Mouse (Mus musculus): ENCODE data around the gene Orai1. TPM values are rescaled to one million over a fixed set of nuclear protein-coding genes. Genes with fewer than 3 reads are reported as not detected.
"Not testable (repeated sequence)": the region's sequence is repeated elsewhere in the genome, so short reads cannot be mapped to it uniquely, and the experiment has no call there.

The Orai1 gene
- total and polyA plus RNA-seq, 2 experiments from 2014 or later, result 21.2 to 23.9 TPM

- Histone ChIP-seq H3K9me3 (replicated peaks; ENCODE audit: control insufficient read depth, low read length) (no peaks in the 10 kb centered on the region), H3K36me3 (replicated peaks; ENCODE audit: control insufficient read depth, insufficient read depth, low read length) (no peaks in the 10 kb centered on the region), H3K4me3 (ENCODE audit: low read depth, low read length) (peak overlapping the region; percentile 27), H3K9ac (replicated peaks; ENCODE audit: low read depth, low read length) (no peak overlapping the region; the same call in 1 of the 2 replicates), H3K4me1 (ENCODE audit: control insufficient read depth, insufficient read depth) (0 out of 2 replicates have a peak, but pooled peaks cover 8% of the 10 kb centered on the region), H3K27ac (ENCODE audit: low read depth) (peak overlapping the region; percentile 93), H3K4me2 (ENCODE audit: low read depth, low read length) (peak overlapping the region; percentile 45), H3K27me3 (ENCODE audit: control insufficient read depth, insufficient read depth, low read length) (no peaks in the 10 kb centered on the region)
- TF ChIP-seq CTCF (IDR thresholded peaks at IDR 0.05; ENCODE audit: low read depth), result no peak
- 0 out of 2 replicates have a peak, but pooled peaks have one; percentile 9 for TF ChIP-seq EP300 (IDR thresholded peaks at IDR 0.05; ENCODE audit: low read depth)
- 53% methylated on average over 9 of the region's 9 CpGs for WGBS
- DNase-seq (ENCODE audit: low spot score) (peak; percentile 50), ATAC-seq (ENCODE audit: insufficient read depth, low read depth) (no peak)
These were observed 46.0 kb downstream of the Orai1 start for GRCm38 (mm10) chr5:123060706-123061401.

- H3K4me1 ChIP-seq (ENCODE audit: control insufficient read depth, insufficient read depth); H3K4me2 ChIP-seq (ENCODE audit: low read depth, low read length); DNase-seq (ENCODE audit: low spot score); H3K27me3 ChIP-seq (ENCODE audit: control insufficient read depth, insufficient read depth, low read length); H3K36me3 ChIP-seq (replicated peaks; ENCODE audit: control insufficient read depth, insufficient read depth, low read length); H3K9me3 ChIP-seq (replicated peaks; ENCODE audit: control insufficient read depth, low read length); H3K27ac ChIP-seq (ENCODE audit: low read depth); H3K9ac ChIP-seq (replicated peaks; ENCODE audit: low read depth, low read length); ATAC-seq (ENCODE audit: insufficient read depth, low read depth); H3K4me3 ChIP-seq (ENCODE audit: low read depth, low read length): not testable (repeated sequence)
- 74% methylated on average over 6 of the region's 6 CpGs for WGBS
These were observed 46.5 kb downstream of the Orai1 start for GRCm38 (mm10) chr5:123061402-123061749.

GRCm38 (mm10) chr5:123063141-123063540, 48.3 kb downstream of the Orai1 start:
- 0 out of 2 replicates have a peak, but pooled peaks cover 9% of the 10 kb centered on the region for H3K4me1 ChIP-seq (ENCODE audit: control insufficient read depth, insufficient read depth)
- H3K4me3 ChIP-seq (ENCODE audit: low read depth, low read length), result no peak overlapping the region
- H3K27ac ChIP-seq (ENCODE audit: low read depth), result no peak overlapping the region
- 80% methylated on average over 3 of the region's 3 CpGs for WGBS
- H3K9ac ChIP-seq (replicated peaks; ENCODE audit: low read depth, low read length), result no peak overlapping the region
- TF ChIP-seq EP300 (IDR thresholded peaks at IDR 0.05; ENCODE audit: low read depth) (no peak), CTCF (IDR thresholded peaks at IDR 0.05; ENCODE audit: low read depth) (no peak)
- no peaks in the 10 kb centered on the region for H3K27me3 ChIP-seq (ENCODE audit: control insufficient read depth, insufficient read depth, low read length)
- no peak for DNase-seq (ENCODE audit: low spot score)
- H3K36me3 ChIP-seq (replicated peaks; ENCODE audit: control insufficient read depth, insufficient read depth, low read length), result no peaks in the 10 kb centered on the region
- ATAC-seq (ENCODE audit: insufficient read depth, low read depth), result no peak
- H3K9me3 ChIP-seq (replicated peaks; ENCODE audit: control insufficient read depth, low read length), result no peaks in the 10 kb centered on the region
- H3K4me2 ChIP-seq (ENCODE audit: low read depth, low read length), result no peak overlapping the region

GRCm38 (mm10) chr5:123064207-123064606, 49.3 kb downstream of the Orai1 start:
- H3K9ac ChIP-seq (replicated peaks; ENCODE audit: low read depth, low read length), result no peak overlapping the region
- no peaks in the 10 kb centered on the region for H3K9me3 ChIP-seq (replicated peaks; ENCODE audit: control insufficient read depth, low read length)
- DNase-seq (ENCODE audit: low spot score) (peak; percentile 84), ATAC-seq (ENCODE audit: insufficient read depth, low read depth) (no peak)
- no peak overlapping the region for H3K27ac ChIP-seq (ENCODE audit: low read depth)
- 0 out of 2 replicates have a peak, but pooled peaks cover 9% of the 10 kb centered on the region for H3K4me1 ChIP-seq (ENCODE audit: control insufficient read depth, insufficient read depth)
- no peaks in the 10 kb centered on the region for H3K27me3 ChIP-seq (ENCODE audit: control insufficient read depth, insufficient read depth, low read length)
- no peaks in the 10 kb centered on the region for H3K36me3 ChIP-seq (replicated peaks; ENCODE audit: control insufficient read depth, insufficient read depth, low read length)
- WGBS, result 29% methylated on average over 6 of the region's 6 CpGs
- H3K4me3 ChIP-seq (ENCODE audit: low read depth, low read length), result no peak overlapping the region
- no peak overlapping the region for H3K4me2 ChIP-seq (ENCODE audit: low read depth, low read length)
- TF ChIP-seq CTCF (IDR thresholded peaks at IDR 0.05; ENCODE audit: low read depth) (peak; percentile 52), EP300 (IDR thresholded peaks at IDR 0.05; ENCODE audit: low read depth) (no peak)

GRCm38 (mm10) chr5:123067395-123067995, 52.6 kb downstream of the Orai1 start:
- 8% methylated on average over 6 of the region's 6 CpGs for WGBS
- Histone ChIP-seq H3K9ac (replicated peaks; ENCODE audit: low read depth, low read length) (no peak overlapping the region), H3K4me2 (ENCODE audit: low read depth, low read length) (no peak overlapping the region), H3K27me3 (ENCODE audit: control insufficient read depth, insufficient read depth, low read length) (no peaks in the 10 kb centered on the region), H3K27ac (ENCODE audit: low read depth) (peak overlapping the region; percentile 85), H3K9me3 (replicated peaks; ENCODE audit: control insufficient read depth, low read length) (no peaks in the 10 kb centered on the region), H3K4me1 (ENCODE audit: control insufficient read depth, insufficient read depth) (0 out of 2 replicates have a peak, but pooled peaks cover 6% of the 10 kb centered on the region), H3K4me3 (ENCODE audit: low read depth, low read length) (no peak overlapping the region), H3K36me3 (replicated peaks; ENCODE audit: control insufficient read depth, insufficient read depth, low read length) (no peaks in the 10 kb centered on the region)
- ATAC-seq (ENCODE audit: insufficient read depth, low read depth), result peak; percentile 93
- TF ChIP-seq EP300 (IDR thresholded peaks at IDR 0.05; ENCODE audit: low read depth) (no peak; the same call in 1 of the 2 replicates), CTCF (IDR thresholded peaks at IDR 0.05; ENCODE audit: low read depth) (peak; percentile 52)
- DNase-seq (ENCODE audit: low spot score), result peak; percentile 94
